Mouse (Mus musculus) gastrocnemius, postnatal 4 days (tissue): ENCODE measurements around the gene Gm13078. TPM values are rescaled to one million over a fixed set of nuclear protein-coding genes. Genes with fewer than 3 reads are reported as not detected.

Experiments used
- DNase-seq, 2 experiments: peaks; one replicate each; pipeline ENCODE4 v3.0.0; 2021 to 2022; ENCODE audit warnings: low spot score in 2 of 2, mixed read lengths in 2 of 2
- long read RNA-seq, 2 experiments: library from polyadenylated mRNA; stranded (forward); transcript quantifications; one replicate each; pipeline ENCODE4 v2.0.0; 2021
- total RNA-seq, 2 experiments: library from RNA; stranded (reverse); gene quantifications; 2 replicates each; pipeline ENCODE4 v1.2.3; 2021

The Gm13078 gene
- total RNA-seq = not detected
- long read RNA-seq, experiment 1 = 0 reads
- long read RNA-seq, experiment 2 = 0 reads

GRCm38 (mm10) chr4:143719155-143719554, at the start of gene Gm13078:
TSS of gene Gm13078 (plus strand) at chr4:143719455.
- DNase-seq = no peak

- no peak for DNase-seq
Measured at GRCm38 (mm10) chr4:143702611-143703010, 16.6 kb upstream of the Gm13078 start, which contains the start of gene Gm13089. TSS of gene Gm13089 (minus strand) at chr4:143702711.

Other genes starting within 250 kb of the Gm13078 start
- gene Gm13043, start 208.1 kb upstream of the Gm13078 start, total RNA-seq = not detected
- not detected for gene Gm13040, start 183.5 kb upstream of the Gm13078 start, total RNA-seq
- gene BC080695, start 167.8 kb upstream of the Gm13078 start, total RNA-seq = not detected
- gene Gm13057, start 167.7 kb upstream of the Gm13078 start, total RNA-seq = not detected
- not detected for gene Gm13083, start 104.5 kb upstream of the Gm13078 start, total RNA-seq
- not detected for gene Gm13088, start 62.2 kb upstream of the Gm13078 start, total RNA-seq
- not detected for gene Gm13089, start 16.7 kb upstream of the Gm13078 start, total RNA-seq
- gene Gm13023, start 69.9 kb downstream of the Gm13078 start, total RNA-seq = not detected
- gene Gm13084, start 96.6 kb downstream of the Gm13078 start, total RNA-seq = not detected
- not detected for gene Gm13103, start 127.0 kb downstream of the Gm13078 start, total RNA-seq
- gene Pramef6, start 180.9 kb downstream of the Gm13078 start, total RNA-seq = not detected
- not detected for gene Pramef25, start 231.6 kb downstream of the Gm13078 start, total RNA-seq
- not detected for gene Gm13101, start 247.5 kb downstream of the Gm13078 start, total RNA-seq